Mouse (Mus musculus) ovary, postnatal 36 days (tissue): Measurements from ENCODE around the gene Cbfa2t2.

Source experiments
- DNase-seq: peaks from one replicate; pipeline ENCODE4 v3.0.0; 2022; ENCODE audit warnings: low spot score, mixed read lengths

Cbfa2t2 gene

GRCm38 (mm10) chr2:154436458-154437190, at the start of gene Cbfa2t2:
Gene Cbfa2t2 (plus strand): TSS chr2:154436481.
- peak; percentile 71 for DNase-seq

GRCm38 (mm10) chr2:154390180-154390964, 45.9 kb upstream of the Cbfa2t2 start:
- peak; percentile 86 for DNase-seq

GRCm38 (mm10) chr2:154394602-154395001, 41.7 kb upstream of the Cbfa2t2 start:
- DNase-seq, result no peak

- no peak for DNase-seq
Measured at GRCm38 (mm10) chr2:154396529-154396928, 39.8 kb upstream of the Cbfa2t2 start.

GRCm38 (mm10) chr2:154398267-154398666, 38.0 kb upstream of the Cbfa2t2 start:
- no peak for DNase-seq

- DNase-seq, result no peak
Measured at GRCm38 (mm10) chr2:154399325-154399724, 37.0 kb upstream of the Cbfa2t2 start.

GRCm38 (mm10) chr2:154401976-154402375, 34.3 kb upstream of the Cbfa2t2 start:
- no peak for DNase-seq

GRCm38 (mm10) chr2:154402811-154403210, 33.5 kb upstream of the Cbfa2t2 start:
- DNase-seq, result peak; percentile 46

GRCm38 (mm10) chr2:154405447-154405994, 30.8 kb upstream of the Cbfa2t2 start:
- no peak for DNase-seq

- DNase-seq, result no peak
Measured at GRCm38 (mm10) chr2:154407063-154407642, 29.1 kb upstream of the Cbfa2t2 start.

GRCm38 (mm10) chr2:154407643-154408445, 28.4 kb upstream of the Cbfa2t2 start, which contains the start of gene Snta1:
Gene Snta1 (minus strand): TSS chr2:154408099.
- DNase-seq, result peak; percentile 88

GRCm38 (mm10) chr2:154410355-154410754, 25.9 kb upstream of the Cbfa2t2 start:
- DNase-seq, result peak; percentile 49

- no peak for DNase-seq
Measured at GRCm38 (mm10) chr2:154412018-154412666, 24.1 kb upstream of the Cbfa2t2 start.

GRCm38 (mm10) chr2:154417107-154417506, 19.2 kb upstream of the Cbfa2t2 start:
- DNase-seq, result peak; percentile 72

- DNase-seq, result no peak
Measured at GRCm38 (mm10) chr2:154418001-154418400, 18.3 kb upstream of the Cbfa2t2 start.

- DNase-seq, result no peak
Measured at GRCm38 (mm10) chr2:154419631-154420515, 16.4 kb upstream of the Cbfa2t2 start.

- DNase-seq, result no peak
Measured at GRCm38 (mm10) chr2:154420942-154421731, 15.1 kb upstream of the Cbfa2t2 start.

- DNase-seq, result no peak
Measured at GRCm38 (mm10) chr2:154422181-154422580, 14.1 kb upstream of the Cbfa2t2 start.

GRCm38 (mm10) chr2:154423548-154423947, 12.7 kb upstream of the Cbfa2t2 start:
- no peak for DNase-seq
